Mouse (Mus musculus): Measurements from ENCODE around the gene Alppl2. TPM values are rescaled to one million over a fixed set of nuclear protein-coding genes. Genes with fewer than 3 reads are reported as not detected.

Gene Alppl2
- polyA plus RNA-seq, 1 experiment from 2014 or later: not detected

Other genes with a start within 250 kb of the Alppl2 start
- gene Alpi, start 11.7 kb upstream of the Alppl2 start, polyA plus RNA-seq (2015; fragmentation: Nextera tagmentation; extraction: Ambion mirVana): 256 and 345 TPM in 2 replicates
- gene Akp3, start 35.0 kb upstream of the Alppl2 start, polyA plus RNA-seq (2015; fragmentation: Nextera tagmentation; extraction: Ambion mirVana): 0.10 TPM in 1 of 2 replicates, not detected in the other
- 0.95 and 1.1 TPM in 2 replicates for gene Ecel1, start 66.6 kb upstream of the Alppl2 start, polyA plus RNA-seq (2015; fragmentation: Nextera tagmentation; extraction: Ambion mirVana)
- not detected in 2 replicates for gene Prss56, start 93.4 kb upstream of the Alppl2 start, polyA plus RNA-seq (2015; fragmentation: Nextera tagmentation; extraction: Ambion mirVana)
- gene Chrnd, start 100.7 kb upstream of the Alppl2 start, polyA plus RNA-seq (2015; fragmentation: Nextera tagmentation; extraction: Ambion mirVana): 0.05 TPM in 1 of 2 replicates, not detected in the other
- 0.13 and 0.21 TPM in 2 replicates for gene Chrng, start 114.7 kb upstream of the Alppl2 start, polyA plus RNA-seq (2015; fragmentation: Nextera tagmentation; extraction: Ambion mirVana)
- 161 and 172 TPM in 2 replicates for gene Eif4e2, start 124.0 kb upstream of the Alppl2 start, polyA plus RNA-seq (2015; fragmentation: Nextera tagmentation; extraction: Ambion mirVana)
- 1.2 and 1.8 TPM in 2 replicates for gene Efhd1, start 174.4 kb upstream of the Alppl2 start, polyA plus RNA-seq (2015; fragmentation: Nextera tagmentation; extraction: Ambion mirVana)
- gene Gigyf2, start 237.1 kb upstream of the Alppl2 start, polyA plus RNA-seq (2015; fragmentation: Nextera tagmentation; extraction: Ambion mirVana): 38.4 and 39.1 TPM in 2 replicates

All from intestine, embryonic 16.5 days (tissue).